Mouse (Mus musculus) mouse embryonic stem cell (cell line): ENCODE results near the gene Pga5.

Experiments used
- in situ Hi-C, 2 experiments: fragments of 300-500 bp; cut with MboI; formaldehyde crosslinking; loops; 1 replicate in 1 of 2; 3 replicates in 1 of 2; pipeline ENCODE4 v1.14.3; 2019 to 2020; ENCODE audit warnings: low sequenced_read_pairs in 2 of 2, low pct_unique_long_range_greater_than_20kb in 1 of 2, mixed read lengths in 1 of 2; ENCODE audit not compliant: unreplicated experiment in 1 of 2

Pga5 gene

GRCm38 (mm10) chr19:10708900-10709299 lies 31.0 kb upstream of the Pga5 start:
- in situ Hi-C loops = no loop called here

GRCm38 (mm10) chr19:10707881-10708280 lies 30.0 kb upstream of the Pga5 start:
- in situ Hi-C loops = no loop called here

- in situ Hi-C loops = no loop called here
These were observed 29.4 kb upstream of the Pga5 start for GRCm38 (mm10) chr19:10707087-10707875.

GRCm38 (mm10) chr19:10703470-10703869 lies 25.6 kb upstream of the Pga5 start:
- in situ Hi-C loops = loop anchor here in 1 of 2 experiments (5.0 kb wide), 1 partner anchor 36 kb away; no protein-coding TSS in a partner anchor

GRCm38 (mm10) chr19:10702125-10702524 lies 24.3 kb upstream of the Pga5 start:
- in situ Hi-C loops = loop anchor here in 1 of 2 experiments (5.0 kb wide), 1 partner anchor 35 kb away; no protein-coding TSS in a partner anchor

GRCm38 (mm10) chr19:10701013-10701726 lies 23.3 kb upstream of the Pga5 start:
- in situ Hi-C loops = loop anchor here in 1 of 2 experiments (5.0 kb wide), 1 partner anchor 34 kb away; no protein-coding TSS in a partner anchor

GRCm38 (mm10) chr19:10699851-10700250 lies 22.0 kb upstream of the Pga5 start:
- in situ Hi-C loops = loop anchor here in 1 of 2 experiments (5.0 kb wide), 1 partner anchor 33 kb away; no protein-coding TSS in a partner anchor

- in situ Hi-C loops = no loop called here
These were observed 20.5 kb upstream of the Pga5 start for GRCm38 (mm10) chr19:10698131-10698991.

DNA sequence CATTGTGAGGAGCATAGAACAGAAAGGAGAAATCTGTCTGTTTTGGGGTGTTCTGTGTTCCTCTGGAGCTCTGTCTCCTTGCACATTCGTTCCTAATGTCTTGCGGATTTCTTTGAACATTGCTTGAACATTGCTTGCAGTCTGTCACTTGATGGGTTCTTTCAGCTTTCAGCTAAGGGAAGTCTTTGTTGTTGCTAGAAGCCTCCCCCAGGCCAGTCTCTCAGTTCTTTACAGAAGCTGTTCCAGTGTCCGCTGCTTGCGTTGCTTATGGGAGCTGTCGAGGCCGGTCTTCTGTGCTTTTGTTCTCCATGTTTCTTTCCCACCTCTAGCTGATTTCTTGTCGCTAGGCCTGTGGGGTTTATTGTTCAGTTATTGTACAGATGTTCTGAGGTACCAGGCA lies 17.9 kb upstream of the Pga5 start:
- in situ Hi-C loops = no loop called here

DNA sequence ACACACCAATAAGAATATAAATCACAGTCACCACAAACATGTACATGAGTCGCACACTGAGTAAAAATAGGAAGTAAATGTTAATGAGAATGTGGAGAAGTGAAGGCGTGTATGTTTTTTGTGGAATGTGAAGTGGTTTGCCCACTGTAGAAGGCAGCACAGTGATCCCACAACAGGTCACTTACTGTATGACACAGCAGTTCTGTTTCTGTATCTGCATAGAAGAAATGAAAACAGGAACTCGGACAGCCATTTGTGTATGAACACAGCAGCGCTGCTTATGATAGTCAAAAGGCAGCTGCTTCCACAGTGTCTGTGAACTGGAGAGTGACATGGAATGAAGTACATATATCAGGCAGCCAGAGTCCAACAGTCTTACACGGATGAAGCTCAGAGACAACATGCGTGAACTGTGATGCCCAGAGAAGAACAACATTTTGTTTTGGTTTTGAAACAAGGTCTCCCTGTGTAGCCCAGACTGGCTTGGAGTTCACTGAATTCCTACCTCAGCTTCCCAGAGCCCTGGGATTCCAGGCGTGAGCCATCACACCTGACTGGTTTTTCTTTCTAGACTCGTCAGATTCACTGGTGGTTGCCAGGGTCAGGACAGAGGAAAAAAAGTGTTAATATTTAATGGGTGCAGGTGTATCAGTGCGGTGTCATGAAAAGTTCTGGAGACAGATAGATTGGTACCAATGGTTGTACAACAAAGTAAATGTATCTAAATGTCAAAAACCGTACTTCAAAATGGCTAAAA lies 16.2 kb upstream of the Pga5 start:
- in situ Hi-C loops = no loop called here

GRCm38 (mm10) chr19:10692361-10692760 lies 14.5 kb upstream of the Pga5 start:
- in situ Hi-C loops = no loop called here

DNA sequence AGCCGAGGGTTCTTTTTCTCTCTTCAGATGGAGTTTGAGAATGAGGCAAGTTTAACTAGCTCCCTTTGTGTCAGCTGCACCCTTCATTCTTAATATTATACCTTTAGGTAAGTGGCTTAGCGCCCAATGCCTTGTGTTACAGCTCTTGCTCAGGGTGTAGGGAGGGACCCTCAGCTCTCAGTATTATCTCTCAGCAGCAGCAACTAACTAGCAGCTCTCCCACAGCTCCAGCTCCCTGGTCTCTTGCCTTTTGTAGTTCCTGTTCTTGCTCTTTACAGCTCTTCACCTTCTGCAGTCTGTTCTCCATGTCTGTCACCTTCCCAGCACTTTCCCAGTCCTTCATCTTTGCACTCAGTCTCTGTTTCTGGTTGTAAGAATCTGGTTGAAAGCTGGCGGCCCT lies 13.8 kb upstream of the Pga5 start:
- in situ Hi-C loops = no loop called here

DNA sequence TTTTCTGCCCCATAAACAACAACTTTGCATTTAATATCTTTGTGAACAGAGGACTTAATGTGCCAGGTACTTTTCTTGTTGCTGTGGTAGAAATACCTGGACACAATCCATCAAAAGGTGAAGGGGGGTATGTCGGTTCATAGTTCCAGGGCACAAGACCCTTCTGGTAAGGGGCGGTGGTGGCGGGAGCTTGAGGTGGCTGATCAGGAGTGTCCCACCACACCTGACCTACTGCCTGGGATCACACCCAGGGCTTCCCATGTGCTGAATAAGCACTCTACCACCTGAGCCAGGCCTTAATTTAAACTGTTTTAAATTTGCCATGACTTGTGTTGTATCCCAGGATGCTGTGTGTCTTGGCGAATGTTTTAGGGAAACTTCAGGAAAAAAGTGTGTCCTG lies 13.2 kb upstream of the Pga5 start:
- in situ Hi-C loops = no loop called here

- in situ Hi-C loops = no loop called here
These were observed 12.5 kb upstream of the Pga5 start for GRCm38 (mm10) chr19:10690336-10690735.

DNA sequence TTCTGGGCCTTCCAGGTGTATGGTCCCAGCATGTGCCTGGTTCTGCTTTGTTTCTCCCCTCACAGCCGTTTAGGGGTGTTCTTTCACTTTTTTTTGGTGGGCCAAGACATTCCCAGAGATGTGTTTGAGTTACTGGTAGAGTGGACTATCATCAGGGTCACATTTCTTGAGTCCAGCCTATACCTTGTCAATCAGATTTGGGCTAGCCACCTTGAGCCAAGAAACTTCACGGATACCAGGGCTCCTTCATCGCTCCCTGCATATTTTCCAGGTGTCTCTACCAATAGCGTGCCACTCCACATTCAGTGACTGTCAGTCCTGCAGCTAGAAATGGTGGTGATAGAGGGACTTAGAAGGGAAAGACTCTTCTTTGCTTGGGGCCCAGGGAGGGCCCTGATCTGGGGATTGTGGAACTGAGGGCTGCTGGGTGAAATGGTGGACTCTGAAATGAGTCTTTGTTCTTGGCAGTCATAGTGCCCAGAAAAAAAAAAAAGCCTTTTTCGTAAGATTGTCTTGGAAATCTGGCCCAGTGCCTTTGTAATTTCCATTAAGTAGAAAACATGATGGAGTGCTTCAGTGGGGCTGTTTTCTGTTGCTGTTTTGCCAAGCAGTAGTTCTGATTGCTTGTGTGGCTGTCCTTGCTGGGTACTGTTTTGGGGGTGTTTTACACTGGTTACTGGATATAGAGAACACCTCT lies 11.7 kb upstream of the Pga5 start:
- in situ Hi-C loops = no loop called here

- in situ Hi-C loops = no loop called here
These were observed 10.9 kb upstream of the Pga5 start, which contains the start of gene Vps37c for GRCm38 (mm10) chr19:10688537-10689352. Gene Vps37c (plus strand): TSS chr19:10688735.

DNA sequence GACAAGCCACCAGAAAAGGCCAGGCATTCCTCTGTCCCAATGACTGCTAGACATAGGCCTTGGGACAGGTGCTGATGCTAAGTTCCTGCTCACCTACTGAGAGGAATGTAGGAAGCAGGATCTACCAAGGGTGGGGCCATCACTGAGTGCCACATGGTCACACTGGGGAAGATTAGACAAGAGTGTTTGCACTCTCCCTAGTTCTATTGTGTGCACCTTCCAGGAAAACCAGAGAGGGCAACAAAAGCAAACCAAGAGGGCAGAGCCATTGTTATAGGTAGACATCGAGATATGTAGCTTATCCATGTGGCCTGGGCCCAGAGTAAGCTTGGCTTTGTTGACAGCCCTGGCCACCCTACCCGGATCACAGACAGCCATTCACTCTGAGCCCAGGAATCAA lies 7.9 kb upstream of the Pga5 start:
- in situ Hi-C loops = no loop called here
